16 mouse cellular contexts compared by ENCODE assay signal in genomic region chr6:140946720-140947119, GRCm38 (mm10).
DNase-seq lines count a peak whose midpoint lies in the region; ATAC-seq and TF ChIP-seq lines count a peak whose summit lies in the region.
"Had no signal": no experiment of that assay in that cellular context is flagged by ENCODE, and none has a peak within 500 bp of the region (broad histone marks: within the 10 kb centered on the region; RNA-seq: fewer than 3 reads in every experiment).

No protein-coding gene starts in this region.

- ATAC-seq in forebrain, embryonic 11.5 days (replicated peaks; ENCODE audit: low FRiP score): peak; percentile 62
- peak; percentile 82 for ATAC-seq in hindbrain, embryonic 16.5 days
- peak; percentile 43; the same call in 1 of the 2 replicates for ATAC-seq in neural tube, embryonic 15.5 days (ENCODE audit: low FRiP score)
- ATAC-seq: Patski had no signal

- no peaks in the 10 kb centered on the region for H3K9me3 ChIP-seq in forebrain, embryonic 11.5 days (ENCODE audit: control insufficient read depth, low read length)
- no peaks in the 10 kb centered on the region for H3K9me3 ChIP-seq in forebrain, embryonic 10.5 days
- 0 out of 2 replicates have a peak, but pooled peaks cover 1% of the 10 kb centered on the region for H3K9me3 ChIP-seq in hindbrain, embryonic 16.5 days (ENCODE audit: control insufficient read depth, low read length)
- H3K9me3 ChIP-seq in neural tube, embryonic 15.5 days (replicated peaks): no peaks in the 10 kb centered on the region
- H3K9me3 ChIP-seq: embryonic facial prominence, embryonic 15.5 days; limb, embryonic 15.5 days; lung, embryonic 15.5 days had no signal

- H3K4me3 ChIP-seq in forebrain, embryonic 11.5 days (ENCODE audit: low read depth, low read length): no peak overlapping the region
- H3K4me3 ChIP-seq in forebrain, embryonic 10.5 days: no peak overlapping the region
- no peak overlapping the region for H3K4me3 ChIP-seq in left cerebral cortex, adult 2 months
- no peak overlapping the region for H3K4me3 ChIP-seq in hindbrain, embryonic 16.5 days (ENCODE audit: low read length)
- H3K4me3 ChIP-seq in neural tube, embryonic 15.5 days (replicated peaks): no peak overlapping the region
- no peak overlapping the region for H3K4me3 ChIP-seq in thymus, adult 2 months (ENCODE audit: control insufficient read depth, insufficient read depth, low read length)
- H3K4me3 ChIP-seq: embryonic facial prominence, embryonic 15.5 days; limb, embryonic 15.5 days; lung, embryonic 15.5 days had no signal

- no peak overlapping the region for H3K4me2 ChIP-seq in forebrain, embryonic 11.5 days (ENCODE audit: low read depth, low read length, severe bottlenecking)
- H3K4me2 ChIP-seq in hindbrain, embryonic 16.5 days (ENCODE audit: low read length): no peak overlapping the region
- H3K4me2 ChIP-seq in neural tube, embryonic 15.5 days: no peak overlapping the region
- H3K4me2 ChIP-seq: embryonic facial prominence, embryonic 15.5 days; limb, embryonic 15.5 days; lung, embryonic 15.5 days had no signal

- no peaks in the 10 kb centered on the region for H3K27me3 ChIP-seq in forebrain, embryonic 11.5 days (ENCODE audit: control insufficient read depth, insufficient read depth, low read length)
- no peaks in the 10 kb centered on the region for H3K27me3 ChIP-seq in forebrain, embryonic 10.5 days (ENCODE audit: poor library complexity, severe bottlenecking)
- no peaks in the 10 kb centered on the region for H3K27me3 ChIP-seq in hindbrain, embryonic 16.5 days (replicated peaks; ENCODE audit: control insufficient read depth, insufficient read depth, low read length)
- no peaks in the 10 kb centered on the region for H3K27me3 ChIP-seq in neural tube, embryonic 15.5 days (replicated peaks)
- no peaks in the 10 kb centered on the region for H3K27me3 ChIP-seq in thymus, adult 2 months (ENCODE audit: control insufficient read depth, insufficient read depth, low read length)
- H3K27me3 ChIP-seq: embryonic facial prominence, embryonic 15.5 days; limb, embryonic 15.5 days; lung, embryonic 15.5 days; Patski had no signal

- 45% methylated on average over 2 of the region's 2 CpGs for WGBS in forebrain, embryonic 11.5 days
- 76% methylated on average over 2 of the region's 2 CpGs for WGBS in forebrain, embryonic 10.5 days
- WGBS in hindbrain, embryonic 16.5 days: 17% methylated on average over 2 of the region's 2 CpGs
- WGBS in neural tube, embryonic 15.5 days: 25% methylated on average over 2 of the region's 2 CpGs
- 70% methylated on average over 2 of the region's 2 CpGs for WGBS in thymus, adult 2 months

- no peak for TF ChIP-seq POLR2A in thymus, adult 2 months (IDR thresholded peaks at IDR 0.05; ENCODE audit: control insufficient read depth, extremely low read depth, insufficient read depth, low read length, poor library complexity)

- H3K36me3 ChIP-seq in forebrain, embryonic 11.5 days (ENCODE audit: control insufficient read depth, insufficient read depth, low read length): no peaks in the 10 kb centered on the region
- no peaks in the 10 kb centered on the region for H3K36me3 ChIP-seq in forebrain, embryonic 10.5 days (replicated peaks)
- no peaks in the 10 kb centered on the region for H3K36me3 ChIP-seq in hindbrain, embryonic 16.5 days (ENCODE audit: control insufficient read depth, insufficient read depth, low read length)
- no peaks in the 10 kb centered on the region for H3K36me3 ChIP-seq in neural tube, embryonic 15.5 days
- no peaks in the 10 kb centered on the region for H3K36me3 ChIP-seq in thymus, adult 2 months (ENCODE audit: control insufficient read depth, insufficient read depth, low read length)
- H3K36me3 ChIP-seq: embryonic facial prominence, embryonic 15.5 days; limb, embryonic 15.5 days; lung, embryonic 15.5 days had no signal

- H3K27ac ChIP-seq in forebrain, embryonic 11.5 days (ENCODE audit: low read depth, low read length): no peak overlapping the region
- H3K27ac ChIP-seq in forebrain, embryonic 10.5 days: no peak overlapping the region
- no peak overlapping the region for H3K27ac ChIP-seq in left cerebral cortex, adult 2 months
- no peak overlapping the region for H3K27ac ChIP-seq in hindbrain, embryonic 16.5 days (ENCODE audit: low read depth, low read length)
- no peak overlapping the region for H3K27ac ChIP-seq in neural tube, embryonic 15.5 days (replicated peaks)
- H3K27ac ChIP-seq in thymus, adult 2 months (ENCODE audit: control insufficient read depth, insufficient read depth, low read length): no peak overlapping the region
- H3K27ac ChIP-seq: embryonic facial prominence, embryonic 15.5 days; limb, embryonic 15.5 days; lung, embryonic 15.5 days had no signal

- intact Hi-C loops in left cerebral cortex, adult 2 months (cut with DNase I): no loop called here

- no peak for DNase-seq in forebrain, embryonic 11.5 days (ENCODE audit: low spot score)
- DNase-seq in forebrain, embryonic 10.5 days (ENCODE audit: extremely low spot score, low spot score): no peak
- peak; percentile 13 to 39 for DNase-seq in left cerebral cortex, adult 9 months (ENCODE audit: low spot score in 2 of 2)
- no peak for DNase-seq in left cerebral cortex, adult 2 months (ENCODE audit: extremely low spot score in 1 of 2, low spot score in 2 of 2)
- DNase-seq in thymus, adult 2 months: no peak
- DNase-seq in adrenal gland, adult 18-20 months (ENCODE audit: low spot score in 2 of 2): no peak
- DNase-seq: adrenal gland, adult 2 months; cerebellum, postnatal 36 days; heart, postnatal 4 days; kidney, adult 9 months had no signal

- H3K9ac ChIP-seq in forebrain, embryonic 11.5 days (ENCODE audit: low read length): no peak overlapping the region
- no peak overlapping the region for H3K9ac ChIP-seq in hindbrain, embryonic 16.5 days (ENCODE audit: low read depth, low read length)
- H3K9ac ChIP-seq in neural tube, embryonic 15.5 days (replicated peaks): no peak overlapping the region
- H3K9ac ChIP-seq: embryonic facial prominence, embryonic 15.5 days; limb, embryonic 15.5 days; lung, embryonic 15.5 days had no signal

- no peaks in the 10 kb centered on the region for H3K4me1 ChIP-seq in forebrain, embryonic 11.5 days (replicated peaks; ENCODE audit: control insufficient read depth, insufficient read depth, low read length)
- no peaks in the 10 kb centered on the region for H3K4me1 ChIP-seq in forebrain, embryonic 10.5 days
- no peaks in the 10 kb centered on the region; the same call in 1 of the 2 replicates for H3K4me1 ChIP-seq in hindbrain, embryonic 16.5 days (ENCODE audit: control insufficient read depth, insufficient read depth, low read depth, low read length)
- 0 out of 2 replicates have a peak, but pooled peaks cover 5% of the 10 kb centered on the region for H3K4me1 ChIP-seq in neural tube, embryonic 15.5 days
- no peaks in the 10 kb centered on the region for H3K4me1 ChIP-seq in thymus, adult 2 months (replicated peaks; ENCODE audit: control insufficient read depth, insufficient read depth, low read length)
- H3K4me1 ChIP-seq: embryonic facial prominence, embryonic 15.5 days; limb, embryonic 15.5 days; lung, embryonic 15.5 days had no signal

- TF ChIP-seq CTCF in left cerebral cortex, adult 2 months (IDR thresholded peaks at IDR 0.05): no peak
- TF ChIP-seq CTCF in thymus, adult 2 months (IDR thresholded peaks at IDR 0.05; ENCODE audit: borderline replicate concordance, control insufficient read depth, extremely low read depth, insufficient read depth, low read length, poor library complexity): no peak

Comparison
In these comparisons a context has a peak if more than half of its experiments do, and no peak if none do; other contexts are left out.
1. DNase-seq: peak in left cerebral cortex, adult 9 months (2 of 2); none in forebrain, embryonic 11.5 days (single experiment), forebrain, embryonic 10.5 days (single experiment), left cerebral cortex, adult 2 months (0 of 2), thymus, adult 2 months (single experiment) and adrenal gland, adult 18-20 months (0 of 2).
2. Peak in every context shown above with its lines, with median percentiles within 50 percentile points of each other: ATAC-seq.